20 mouse cellular contexts compared by ENCODE assay signal in the genomic region with DNA sequence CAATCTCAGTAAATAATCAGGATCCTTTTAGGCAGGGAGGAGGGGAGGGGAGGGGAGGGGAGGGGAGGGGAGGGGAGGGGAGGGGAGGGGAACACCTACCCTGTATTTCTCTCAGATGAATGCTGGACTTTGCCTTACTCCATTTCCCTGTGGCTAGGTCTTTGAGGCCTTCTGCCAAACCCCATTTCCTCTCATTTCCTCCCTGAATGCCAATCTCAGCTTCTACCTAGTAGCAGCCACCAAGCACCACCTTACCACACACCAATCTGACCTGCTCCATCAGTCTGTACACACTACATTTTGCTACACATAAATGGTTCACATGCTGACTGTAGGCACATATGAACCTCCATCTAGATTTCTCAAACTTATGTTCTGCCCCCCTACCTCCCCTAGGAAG. TPM values are rescaled to one million over a fixed set of nuclear protein-coding genes. Genes with fewer than 3 reads are reported as not detected.
DNase-seq lines count a peak whose midpoint lies in the region; ATAC-seq and TF ChIP-seq lines count a peak whose summit lies in the region.
"Had no signal": no experiment of that assay in that cellular context is flagged by ENCODE, and none has a peak within 500 bp of the region (broad histone marks: within the 10 kb centered on the region; RNA-seq: fewer than 3 reads in every experiment).

No protein-coding gene starts in this region.

- no peak overlapping the region for H3K4me2 ChIP-seq in kidney, embryonic 16.5 days (replicated peaks; ENCODE audit: low read depth, low read length)
- H3K4me2 ChIP-seq: embryonic facial prominence, embryonic 13.5 days; heart, embryonic 11.5 days; hindbrain, embryonic 13.5 days; liver, embryonic 13.5 days; lung, embryonic 14.5 days had no signal

- no peaks in the 10 kb centered on the region for H3K27me3 ChIP-seq in liver, adult 2 months (ENCODE audit: control insufficient read depth, insufficient read depth, low read length)
- H3K27me3 ChIP-seq in kidney, embryonic 16.5 days (ENCODE audit: insufficient read depth, low read length) = no peaks in the 10 kb centered on the region
- H3K27me3 ChIP-seq: embryonic facial prominence, embryonic 13.5 days; hindbrain, embryonic 13.5 days; liver, embryonic 13.5 days had no signal

- DNase-seq in cerebellum, adult 9-10 months = peak; percentile 32
- DNase-seq in liver, adult 2 months (ENCODE audit: extremely low read depth, low read depth, low spot score) = peak; percentile 59
- DNase-seq in liver = no peak
- DNase-seq in ovary, postnatal 10 days (ENCODE audit: low spot score) = no peak
- no peak for DNase-seq in urinary bladder, postnatal 14 days (ENCODE audit: low spot score)
- DNase-seq in left cerebral cortex, adult 11 months (ENCODE audit: low spot score) = no peak
- DNase-seq: forebrain, postnatal 0 days; heart, postnatal 10 days; layer of hippocampus, adult 9-11 months; liver, embryonic 13.5 days; lung, embryonic 14.5 days; thymus, postnatal 14 days had no signal

- TF ChIP-seq CTCF in liver, adult 2 months (IDR thresholded peaks at IDR 0.05; ENCODE audit: low read depth, low read length) = no peak

- H3K4me1 ChIP-seq in liver, adult 2 months (ENCODE audit: control insufficient read depth, insufficient read depth, low read length) = peaks cover 7% of the 10 kb centered on the region
- peaks cover 30% of the 10 kb centered on the region for H3K4me1 ChIP-seq in kidney, embryonic 16.5 days (ENCODE audit: insufficient read depth, low read length)

- H3K4me3 ChIP-seq in liver, adult 2 months (ENCODE audit: insufficient read depth, low read depth, low read length) = no peak overlapping the region
- H3K4me3 ChIP-seq in kidney, embryonic 16.5 days (ENCODE audit: low read length) = no peak overlapping the region
- H3K4me3 ChIP-seq: embryonic facial prominence, embryonic 13.5 days; hindbrain, embryonic 13.5 days; liver, embryonic 13.5 days; midbrain, embryonic 10.5 days had no signal

- no peak overlapping the region for H3K27ac ChIP-seq in liver, adult 2 months (replicated peaks; ENCODE audit: insufficient read depth, low read depth, low read length)
- H3K27ac ChIP-seq in kidney, embryonic 16.5 days (ENCODE audit: low read length) = 0 out of 2 replicates have a peak overlapping the region, but pooled peaks have one; percentile 29
- H3K27ac ChIP-seq: embryonic facial prominence, embryonic 13.5 days; hindbrain, embryonic 13.5 days; kidney, postnatal 0 days; liver, embryonic 13.5 days; macrophage; midbrain, embryonic 10.5 days had no signal

- no peak for TF ChIP-seq POLR2A in liver, adult 2 months (IDR thresholded peaks at IDR 0.05; ENCODE audit: extremely low read depth, insufficient read depth, low read length)

- H3K79me2 ChIP-seq in liver, adult 2 months (ENCODE audit: control insufficient read depth, insufficient read depth, low read length) = peaks cover 21% of the 10 kb centered on the region

- H3K36me3 ChIP-seq in liver, adult 2 months (ENCODE audit: control insufficient read depth, insufficient read depth, low read length) = no peaks in the 10 kb centered on the region; the same call in 1 of the 2 replicates
- no peaks in the 10 kb centered on the region for H3K36me3 ChIP-seq in kidney, embryonic 16.5 days (ENCODE audit: insufficient read depth, low read length)
- H3K36me3 ChIP-seq: embryonic facial prominence, embryonic 13.5 days; hindbrain, embryonic 13.5 days; liver, embryonic 13.5 days had no signal

- no peak overlapping the region for H3K9ac ChIP-seq in liver, adult 2 months (ENCODE audit: low read depth, low read length)
- no peak overlapping the region for H3K9ac ChIP-seq in kidney, embryonic 16.5 days (replicated peaks; ENCODE audit: low read length)
- H3K9ac ChIP-seq: embryonic facial prominence, embryonic 13.5 days; forebrain, postnatal 0 days; hindbrain, embryonic 13.5 days; liver, embryonic 13.5 days; lung, embryonic 14.5 days had no signal

- no peaks in the 10 kb centered on the region for H3K9me3 ChIP-seq in kidney, embryonic 16.5 days (ENCODE audit: low read length)
- H3K9me3 ChIP-seq: embryonic facial prominence, embryonic 13.5 days; hindbrain, embryonic 13.5 days; liver, embryonic 13.5 days; midbrain, embryonic 10.5 days had no signal

- ATAC-seq in cerebellum, adult (ENCODE audit: insufficient number of reproducible peaks, low FRiP score, low TSS enrichment) = no peak
- no peak for ATAC-seq in kidney, embryonic 16.5 days (ENCODE audit: low FRiP score, low TSS enrichment)
- ATAC-seq: forebrain, postnatal 0 days had no signal

RNA-seq across cellular contexts. Expression of a gene that starts 6.0 kb away (rescaled TPM):
- total RNA-seq in liver, adult 2 months (2014; rRNA removed) = 20.6 and 20.9 TPM in 2 replicates
- 6.0 and 8.1 TPM in 2 replicates for polyA plus RNA-seq in liver, adult 2 months (2012; rRNA removed)
- polyA plus RNA-seq in kidney, embryonic 16.5 days (2015; fragmentation: Nextera tagmentation; extraction: Ambion mirVana) = 28.8 and 35.4 TPM in 2 replicates

Comparison
In these comparisons a context has a peak if more than half of its experiments do, and no peak if none do; other contexts are left out.
1. DNase-seq: peak in cerebellum, adult 9-10 months (single experiment) and liver, adult 2 months (single experiment); none in liver (single experiment), ovary, postnatal 10 days (single experiment), urinary bladder, postnatal 14 days (single experiment) and left cerebral cortex, adult 11 months (single experiment).